Mouse (Mus musculus) left cerebral cortex, adult 11 months (tissue): ENCODE data around the gene Cd99l2.
"Not testable (repeated sequence)": the region's sequence is repeated elsewhere in the genome, so short reads cannot be mapped to it uniquely, and the experiment has no call there.

Experiments used
- DNase-seq: peaks from one replicate; pipeline ENCODE4 v3.0.0; 2022; ENCODE audit warnings: low spot score

Gene Cd99l2

GRCm38 (mm10) chrX:71492634-71493278, at the start of gene Cd99l2:
TSS of gene Cd99l2 (minus strand) at chrX:71492849.
- DNase-seq: peak; percentile 70

- DNase-seq: no peak
These were observed 48.3 kb upstream of the Cd99l2 start for GRCm38 (mm10) chrX:71540821-71541510.

- DNase-seq: no peak
These were observed 45.1 kb upstream of the Cd99l2 start for GRCm38 (mm10) chrX:71537791-71538190.

- DNase-seq: no peak
These were observed 41.5 kb upstream of the Cd99l2 start for GRCm38 (mm10) chrX:71534102-71534501.

- DNase-seq: no peak
These were observed 40.0 kb upstream of the Cd99l2 start for GRCm38 (mm10) chrX:71532635-71533034.

- no peak for DNase-seq
These were observed 36.0 kb upstream of the Cd99l2 start for GRCm38 (mm10) chrX:71528646-71529045.

GRCm38 (mm10) chrX:71528150-71528549, 35.5 kb upstream of the Cd99l2 start:
- DNase-seq: no peak

GRCm38 (mm10) chrX:71527461-71527860, 34.8 kb upstream of the Cd99l2 start:
- no peak for DNase-seq

- DNase-seq: no peak
These were observed 33.1 kb upstream of the Cd99l2 start for GRCm38 (mm10) chrX:71525593-71526299.

GRCm38 (mm10) chrX:71524310-71524709, 31.7 kb upstream of the Cd99l2 start:
- no peak for DNase-seq

GRCm38 (mm10) chrX:71522889-71523288, 30.2 kb upstream of the Cd99l2 start:
- no peak for DNase-seq

- DNase-seq: no peak
These were observed 26.6 kb upstream of the Cd99l2 start for GRCm38 (mm10) chrX:71519252-71519651.

- not testable (repeated sequence) for DNase-seq
These were observed 13.9 kb upstream of the Cd99l2 start for GRCm38 (mm10) chrX:71506591-71506990.

GRCm38 (mm10) chrX:71493279-71493656, 619 bp upstream of the Cd99l2 start:
- peak; percentile 9 for DNase-seq

- DNase-seq: no peak
These were observed 567 bp downstream of the Cd99l2 start for GRCm38 (mm10) chrX:71491931-71492633.

GRCm38 (mm10) chrX:71489353-71489752, 3.3 kb downstream of the Cd99l2 start:
- DNase-seq: no peak

GRCm38 (mm10) chrX:71482244-71482643, 10.4 kb downstream of the Cd99l2 start:
- no peak for DNase-seq

GRCm38 (mm10) chrX:71475992-71476391, 16.7 kb downstream of the Cd99l2 start:
- no peak for DNase-seq

- DNase-seq: no peak
These were observed 17.2 kb downstream of the Cd99l2 start for GRCm38 (mm10) chrX:71475497-71475896.

GRCm38 (mm10) chrX:71475084-71475483, 17.6 kb downstream of the Cd99l2 start:
- no peak for DNase-seq

- no peak for DNase-seq
These were observed 18.2 kb downstream of the Cd99l2 start for GRCm38 (mm10) chrX:71474296-71474956.
